Mouse (Mus musculus) cerebellum, adult 9-11 months (tissue): Measurements from ENCODE around the gene Tmcc1.
"Not testable (repeated sequence)": the region's sequence is repeated elsewhere in the genome, so short reads cannot be mapped to it uniquely, and the experiment has no call there.

Experiments
- DNase-seq: peaks from one replicate; pipeline ENCODE4 v3.0.0; 2022

Tmcc1 gene

GRCm38 (mm10) chr6:116072746-116073261, 120.5 kb downstream of the Tmcc1 start:
- peak; percentile 35 for DNase-seq

GRCm38 (mm10) chr6:116072221-116072745, 121.0 kb downstream of the Tmcc1 start:
- DNase-seq: no peak

- DNase-seq: no peak
These were observed 121.5 kb downstream of the Tmcc1 start for GRCm38 (mm10) chr6:116071781-116072180.

GRCm38 (mm10) chr6:116070558-116070957, 122.7 kb downstream of the Tmcc1 start:
- no peak for DNase-seq

GRCm38 (mm10) chr6:116063516-116063915, 129.8 kb downstream of the Tmcc1 start:
- DNase-seq: no peak

- DNase-seq: not testable (repeated sequence)
These were observed 133.7 kb downstream of the Tmcc1 start for GRCm38 (mm10) chr6:116059542-116059941.

- DNase-seq: no peak
These were observed 134.6 kb downstream of the Tmcc1 start for GRCm38 (mm10) chr6:116058541-116059300.

GRCm38 (mm10) chr6:116056676-116057264, 136.5 kb downstream of the Tmcc1 start:
- peak; percentile 77 for DNase-seq

GRCm38 (mm10) chr6:116055766-116056165, 137.5 kb downstream of the Tmcc1 start:
- DNase-seq: peak; percentile 47

- peak; percentile 89 for DNase-seq
These were observed 138.2 kb downstream of the Tmcc1 start for GRCm38 (mm10) chr6:116055001-116055471.

- no peak for DNase-seq
These were observed 145.4 kb downstream of the Tmcc1 start for GRCm38 (mm10) chr6:116047896-116048295.

- no peak for DNase-seq
These were observed 145.9 kb downstream of the Tmcc1 start for GRCm38 (mm10) chr6:116047366-116047765.

GRCm38 (mm10) chr6:116044039-116044438, 149.2 kb downstream of the Tmcc1 start:
- DNase-seq: no peak

GRCm38 (mm10) chr6:116038222-116038621, 155.1 kb downstream of the Tmcc1 start:
- no peak for DNase-seq

- DNase-seq: no peak
These were observed 155.9 kb downstream of the Tmcc1 start for GRCm38 (mm10) chr6:116037281-116037831.

GRCm38 (mm10) chr6:116036555-116036954, 156.7 kb downstream of the Tmcc1 start:
- no peak for DNase-seq

- DNase-seq: no peak
These were observed 162.2 kb downstream of the Tmcc1 start for GRCm38 (mm10) chr6:116031052-116031451.

- no peak for DNase-seq
These were observed 168.6 kb downstream of the Tmcc1 start for GRCm38 (mm10) chr6:116024666-116025065.

- no peak for DNase-seq
These were observed 171.3 kb downstream of the Tmcc1 start for GRCm38 (mm10) chr6:116021961-116022485.

GRCm38 (mm10) chr6:116015902-116016301, 177.4 kb downstream of the Tmcc1 start:
- DNase-seq: no peak

GRCm38 (mm10) chr6:116014111-116014510, 179.2 kb downstream of the Tmcc1 start:
- DNase-seq: no peak

GRCm38 (mm10) chr6:116013687-116014086, 179.6 kb downstream of the Tmcc1 start:
- DNase-seq: no peak

GRCm38 (mm10) chr6:116010541-116010940, 182.7 kb downstream of the Tmcc1 start:
- DNase-seq: peak; percentile 79
